Mouse (Mus musculus): ENCODE measurements around the gene Ccdc14. TPM values are rescaled to one million over a fixed set of nuclear protein-coding genes. Genes with fewer than 3 reads are reported as not detected.
A peak's percentile ranks its signal among the peaks of the same experiment; 100 is the strongest.
"Not testable (repeated sequence)": the region's sequence is repeated elsewhere in the genome, so short reads cannot be mapped to it uniquely, and the experiment has no call there.

Gene Ccdc14
- polyA plus RNA-seq, 1 experiment: 2.4 TPM

GRCm38 (mm10) chr16:34668341-34668740 is 22.1 kb upstream of the Ccdc14 start:
- 0 out of 2 replicates have a peak, but pooled peaks cover 3% of the 10 kb centered on the region for H3K4me1 ChIP-seq (ENCODE audit: control insufficient read depth, insufficient read depth, low read length)
- no peak overlapping the region for H3K4me3 ChIP-seq (replicated peaks; ENCODE audit: extremely low read depth, low read depth, low read length)
- TF ChIP-seq POLR2A (IDR thresholded peaks at IDR 0.05; ENCODE audit: borderline replicate concordance, extremely low read depth, low read depth, low read length): no peak
- TF ChIP-seq CTCF (IDR thresholded peaks at IDR 0.05; ENCODE audit: insufficient read depth, low read length): no peak
- 78% methylated on average over 9 of the region's 9 CpGs for WGBS
- DNase-seq: no peak

- no peak for DNase-seq
- Histone ChIP-seq H3K4me1 (ENCODE audit: control insufficient read depth, insufficient read depth, low read length) (0 out of 2 replicates have a peak, but pooled peaks cover 3% of the 10 kb centered on the region), H3K4me3 (replicated peaks; ENCODE audit: extremely low read depth, low read depth, low read length) (no peak overlapping the region)
- TF ChIP-seq CTCF (IDR thresholded peaks at IDR 0.05; ENCODE audit: insufficient read depth, low read length): no peak
- TF ChIP-seq POLR2A (IDR thresholded peaks at IDR 0.05; ENCODE audit: borderline replicate concordance, extremely low read depth, low read depth, low read length): no peak
- WGBS: 64% methylated on average over 7 of the region's 7 CpGs
These were observed 18.4 kb upstream of the Ccdc14 start for GRCm38 (mm10) chr16:34671966-34672365.

- H3K4me1 ChIP-seq (ENCODE audit: control insufficient read depth, insufficient read depth, low read length): no peaks in the 10 kb centered on the region
- no peak for DNase-seq
- no peak overlapping the region for H3K4me3 ChIP-seq (replicated peaks; ENCODE audit: extremely low read depth, low read depth, low read length)
- 41% methylated on average over 3 of the region's 3 CpGs for WGBS
- no peak for TF ChIP-seq CTCF (IDR thresholded peaks at IDR 0.05; ENCODE audit: insufficient read depth, low read length)
- TF ChIP-seq POLR2A (IDR thresholded peaks at IDR 0.05; ENCODE audit: borderline replicate concordance, extremely low read depth, low read depth, low read length): no peak
These were observed 17.6 kb upstream of the Ccdc14 start for GRCm38 (mm10) chr16:34672822-34673221.

GRCm38 (mm10) chr16:34674365-34674764 is 16.1 kb upstream of the Ccdc14 start:
- 86% methylated on average over 6 of the region's 6 CpGs for WGBS

GRCm38 (mm10) chr16:34681823-34682222 is 8.6 kb upstream of the Ccdc14 start:
- DNase-seq: no peak
- H3K4me1 ChIP-seq (ENCODE audit: control insufficient read depth, insufficient read depth, low read length): no peaks in the 10 kb centered on the region
- TF ChIP-seq CTCF (IDR thresholded peaks at IDR 0.05; ENCODE audit: insufficient read depth, low read length) (no peak), POLR2A (IDR thresholded peaks at IDR 0.05; ENCODE audit: borderline replicate concordance, extremely low read depth, low read depth, low read length) (no peak)
- H3K4me3 ChIP-seq (replicated peaks; ENCODE audit: extremely low read depth, low read depth, low read length): no peak overlapping the region

More at GRCm38 (mm10) chr16:34674365-34674764, 16.1 kb upstream of the Ccdc14 start:
- no peak overlapping the region for H3K4me3 ChIP-seq (replicated peaks; ENCODE audit: extremely low read depth, low read depth, low read length)
- TF ChIP-seq POLR2A (IDR thresholded peaks at IDR 0.05; ENCODE audit: borderline replicate concordance, extremely low read depth, low read depth, low read length): no peak
- TF ChIP-seq CTCF (IDR thresholded peaks at IDR 0.05; ENCODE audit: insufficient read depth, low read length): no peak
- DNase-seq: no peak
- no peaks in the 10 kb centered on the region for H3K4me1 ChIP-seq (ENCODE audit: control insufficient read depth, insufficient read depth, low read length)

- H3K4me3 ChIP-seq (replicated peaks; ENCODE audit: extremely low read depth, low read depth, low read length): no peak overlapping the region
- WGBS: 59% methylated on average over 3 of the region's 3 CpGs
- TF ChIP-seq CTCF (IDR thresholded peaks at IDR 0.05; ENCODE audit: insufficient read depth, low read length) (no peak), POLR2A (IDR thresholded peaks at IDR 0.05; ENCODE audit: borderline replicate concordance, extremely low read depth, low read depth, low read length) (no peak)
- H3K4me1 ChIP-seq (ENCODE audit: control insufficient read depth, insufficient read depth, low read length): 0 out of 2 replicates have a peak, but pooled peaks cover 3% of the 10 kb centered on the region
- no peak for DNase-seq
These were observed 537 bp upstream of the Ccdc14 start for GRCm38 (mm10) chr16:34689879-34690278.

- no peak for TF ChIP-seq CTCF (IDR thresholded peaks at IDR 0.05; ENCODE audit: insufficient read depth, low read length)
- no peak for TF ChIP-seq POLR2A (IDR thresholded peaks at IDR 0.05; ENCODE audit: borderline replicate concordance, extremely low read depth, low read depth, low read length)
- peak overlapping the region; percentile 93 for H3K4me3 ChIP-seq (replicated peaks; ENCODE audit: extremely low read depth, low read depth, low read length)
- H3K4me1 ChIP-seq (ENCODE audit: control insufficient read depth, insufficient read depth, low read length): 0 out of 2 replicates have a peak, but pooled peaks cover 3% of the 10 kb centered on the region
- no peak for DNase-seq
- WGBS: 12% methylated on average over 11 of the region's 11 CpGs
These were observed 740 bp downstream of the Ccdc14 start for GRCm38 (mm10) chr16:34691156-34691555.

- no peak for DNase-seq
- 92% methylated on average over 6 of the region's 7 CpGs for WGBS
- TF ChIP-seq CTCF (IDR thresholded peaks at IDR 0.05; ENCODE audit: insufficient read depth, low read length): no peak
- TF ChIP-seq POLR2A (IDR thresholded peaks at IDR 0.05; ENCODE audit: borderline replicate concordance, extremely low read depth, low read depth, low read length): no peak
- Histone ChIP-seq H3K4me1 (ENCODE audit: control insufficient read depth, insufficient read depth, low read length) (0 out of 2 replicates have a peak, but pooled peaks cover 3% of the 10 kb centered on the region), H3K4me3 (replicated peaks; ENCODE audit: extremely low read depth, low read depth, low read length) (no peak overlapping the region)
These were observed 4.1 kb downstream of the Ccdc14 start for GRCm38 (mm10) chr16:34694477-34694876.

GRCm38 (mm10) chr16:34698721-34699120 is 8.3 kb downstream of the Ccdc14 start:
- not testable (repeated sequence) for DNase-seq; H3K4me1 ChIP-seq (ENCODE audit: control insufficient read depth, insufficient read depth, low read length); H3K4me3 ChIP-seq (replicated peaks; ENCODE audit: extremely low read depth, low read depth, low read length)
- 66% methylated on average over 3 of the region's 3 CpGs for WGBS

- TF ChIP-seq POLR2A (IDR thresholded peaks at IDR 0.05; ENCODE audit: borderline replicate concordance, extremely low read depth, low read depth, low read length) (no peak), CTCF (IDR thresholded peaks at IDR 0.05; ENCODE audit: insufficient read depth, low read length) (peak; percentile 63)
- H3K4me3 ChIP-seq (replicated peaks; ENCODE audit: extremely low read depth, low read depth, low read length): no peak overlapping the region
- H3K4me1 ChIP-seq (ENCODE audit: control insufficient read depth, insufficient read depth, low read length): peaks cover 3% of the 10 kb centered on the region; the same call in 1 of the 2 replicates
- 11% methylated on average over 7 of the region's 7 CpGs for WGBS
- peak; percentile 71 for DNase-seq
These were observed 9.9 kb downstream of the Ccdc14 start for GRCm38 (mm10) chr16:34700165-34700827.

Data from lung, adult 2 months (tissue).